Mouse (Mus musculus) midbrain, embryonic 12.5 days (tissue): ENCODE data around the gene Dhx16. TPM values are rescaled to one million over a fixed set of nuclear protein-coding genes. Genes with fewer than 3 reads are reported as not detected.
"Not testable (repeated sequence)": the region's sequence is repeated elsewhere in the genome, so short reads cannot be mapped to it uniquely, and the experiment has no call there.

Experiments used
- ATAC-seq: fragments of 200-750 bp; cut with Nextera tagmentation; 2 replicates; pipeline ENCODE4 v1.8.0; 2017; ENCODE audit warnings: low read depth, moderate TSS enrichment, moderate library complexity; ENCODE audit not compliant: low FRiP score
- H3K27ac ChIP-seq: fragments of 300-500 bp; sonication (generic); replicated peaks from 2 replicates; pipeline ENCODE4 v1.5.1; 2016; ENCODE audit warnings: mild to moderate bottlenecking
- H3K27me3 ChIP-seq: fragments of 300-500 bp; sonication (generic); 2 replicates; pipeline ENCODE4 v1.6.1; 2016; ENCODE audit warnings: mild to moderate bottlenecking
- H3K36me3 ChIP-seq: fragments of 300-500 bp; sonication (generic); 2 replicates; pipeline ENCODE4 v1.6.1; 2016
- H3K4me1 ChIP-seq: fragments of 300-500 bp; sonication (generic); 2 replicates; pipeline ENCODE4 v1.6.1; 2016
- H3K4me2 ChIP-seq: fragments of 300-500 bp; sonication (generic); replicated peaks from 2 replicates; pipeline ENCODE4 v1.6.1; 2016; ENCODE audit warnings: mild to moderate bottlenecking, moderate library complexity
- H3K4me3 ChIP-seq: fragments of 300-500 bp; sonication (generic); 2 replicates; pipeline ENCODE4 v1.5.1; 2016; ENCODE audit warnings: mild to moderate bottlenecking
- H3K9ac ChIP-seq: fragments of 300-500 bp; sonication (generic); replicated peaks from 2 replicates; pipeline ENCODE4 v1.6.1; 2016; ENCODE audit warnings: mild to moderate bottlenecking, moderate library complexity
- H3K9me3 ChIP-seq: fragments of 300-500 bp; sonication (generic); 2 replicates; pipeline ENCODE4 v1.6.1; 2016; ENCODE audit warnings: mild to moderate bottlenecking
- WGBS: fragments of 180-500 bp; shearing (Covaris S2); methylation state at CpG from one replicate; pipeline ENCODE4 v1.1.7; 2016; 5-methylcytosine and 5-hydroxymethylcytosine counted together
- polyA plus RNA-seq: library from polyadenylated mRNA; unstranded; fragments of >200 nt; fragmentation: Nextera tagmentation; extraction: Ambion mirVana; gene quantifications from 2 replicates; pipeline ENCODE4 v1.2.1, GENCODE M21; 2016

Dhx16 gene
- polyA plus RNA-seq, 1 experiment from 2014 or later: 48.2 TPM

GRCm38 (mm10) chr17:35919864-35920301 is 40.3 kb downstream of the Dhx16 start:
- H3K27ac ChIP-seq: peak overlapping the region; percentile 99
- peak overlapping the region; percentile 68 for H3K9ac ChIP-seq
- no peaks in the 10 kb centered on the region for H3K27me3 ChIP-seq
- H3K36me3 ChIP-seq: peaks cover 18% of the 10 kb centered on the region
- ATAC-seq: no peak
- WGBS: 55% methylated on average over 6 of the region's 6 CpGs
- H3K4me1 ChIP-seq: peaks cover 29% of the 10 kb centered on the region
- peak overlapping the region; percentile 78 for H3K4me3 ChIP-seq
- no peaks in the 10 kb centered on the region for H3K9me3 ChIP-seq
- peak overlapping the region; percentile 71 for H3K4me2 ChIP-seq

GRCm38 (mm10) chr17:35920384-35920783 is 40.8 kb downstream of the Dhx16 start:
- peak overlapping the region; percentile 78; the same call in 1 of the 2 replicates for H3K4me3 ChIP-seq

DNA sequence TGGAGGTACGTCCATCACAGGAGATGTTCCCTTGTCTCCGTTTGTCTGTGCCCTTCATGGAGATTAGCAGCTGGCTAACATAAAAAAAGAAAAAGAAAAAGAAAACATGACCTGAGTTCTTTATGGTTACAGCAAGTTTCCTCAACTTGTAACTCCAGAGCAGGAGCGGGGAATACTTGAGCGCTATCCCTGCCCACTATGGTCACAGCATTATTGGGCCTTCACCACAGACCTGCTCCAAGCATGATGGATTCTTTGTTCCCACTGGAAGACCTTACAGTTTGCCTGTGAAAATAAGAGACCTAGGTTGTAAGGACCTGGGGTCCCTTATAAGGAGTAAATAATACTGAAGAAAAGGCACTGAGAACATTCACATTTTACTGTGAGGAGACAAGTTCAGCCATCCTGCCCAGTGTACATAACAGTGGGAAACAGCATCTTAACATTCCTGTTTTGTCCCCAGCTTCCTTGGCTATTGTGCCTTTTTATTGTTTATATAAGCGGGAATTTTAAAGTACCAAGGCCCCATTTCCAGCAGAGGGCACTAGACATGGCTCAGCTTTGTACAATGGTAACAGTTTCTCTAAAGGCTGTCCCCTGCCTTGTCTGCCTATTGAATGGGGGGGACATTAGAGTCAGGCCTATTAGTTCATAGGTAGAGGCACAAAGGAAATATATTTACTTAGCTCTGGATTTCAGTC is 41.4 kb downstream of the Dhx16 start:
- H3K9me3 ChIP-seq: no peaks in the 10 kb centered on the region
- H3K4me3 ChIP-seq: no peak overlapping the region
- peaks cover 22% of the 10 kb centered on the region for H3K4me1 ChIP-seq
- peak overlapping the region; percentile 71 for H3K4me2 ChIP-seq
- peaks cover 28% of the 10 kb centered on the region for H3K36me3 ChIP-seq
- peak overlapping the region; percentile 99 for H3K27ac ChIP-seq
- H3K9ac ChIP-seq: peak overlapping the region; percentile 28; the same call in 1 of the 2 replicates
- 66% methylated on average over 5 of the region's 5 CpGs for WGBS
- H3K27me3 ChIP-seq: no peaks in the 10 kb centered on the region
- no peak for ATAC-seq

More at GRCm38 (mm10) chr17:35920384-35920783, 40.8 kb downstream of the Dhx16 start:
- no peak for ATAC-seq
- peak overlapping the region; percentile 99 for H3K27ac ChIP-seq
- 85% methylated on average over 1 of the region's 1 CpGs for WGBS
- H3K27me3 ChIP-seq: no peaks in the 10 kb centered on the region
- H3K36me3 ChIP-seq: peaks cover 23% of the 10 kb centered on the region
- no peaks in the 10 kb centered on the region for H3K9me3 ChIP-seq
- H3K9ac ChIP-seq: peak overlapping the region; percentile 68; the same call in 1 of the 2 replicates
- peaks cover 26% of the 10 kb centered on the region for H3K4me1 ChIP-seq
- peak overlapping the region; percentile 71 for H3K4me2 ChIP-seq

DNA sequence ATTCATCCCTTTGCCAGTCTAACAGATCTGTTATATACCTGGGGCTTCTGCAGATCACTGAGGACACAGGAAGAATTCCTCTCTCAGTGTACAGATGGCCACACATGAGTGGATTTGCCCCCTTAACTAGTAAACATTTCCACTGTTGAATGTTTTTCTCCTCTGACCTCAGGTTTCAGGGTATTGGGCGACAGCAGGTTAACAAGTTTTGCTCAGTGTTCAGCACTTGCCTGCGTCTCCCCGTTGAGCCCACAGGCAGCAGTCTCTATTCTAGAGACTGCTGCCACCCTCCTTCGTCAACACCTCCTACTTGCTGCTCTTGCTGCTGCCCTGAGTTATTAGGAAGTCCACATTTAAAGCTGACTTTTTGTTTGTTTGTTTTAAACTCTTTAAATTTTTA is 42.1 kb downstream of the Dhx16 start:
- Histone ChIP-seq H3K4me2 (no peak overlapping the region), H3K36me3 (peaks cover 35% of the 10 kb centered on the region), H3K9ac (no peak overlapping the region), H3K4me3 (no peak overlapping the region), H3K27ac (0 out of 2 replicates have a peak overlapping the region, but pooled peaks have one; percentile 6), H3K9me3 (no peaks in the 10 kb centered on the region), H3K27me3 (no peaks in the 10 kb centered on the region), H3K4me1 (peaks cover 22% of the 10 kb centered on the region)
- no peak for ATAC-seq
- WGBS: 91% methylated on average over 4 of the region's 4 CpGs

- no peak overlapping the region for H3K4me2 ChIP-seq
- no peak overlapping the region for H3K27ac ChIP-seq
- no peak overlapping the region for H3K4me3 ChIP-seq
- peaks cover 42% of the 10 kb centered on the region for H3K36me3 ChIP-seq
- no peaks in the 10 kb centered on the region for H3K27me3 ChIP-seq
- 95% methylated on average over 3 of the region's 3 CpGs for WGBS
- H3K9me3 ChIP-seq: no peaks in the 10 kb centered on the region
- H3K4me1 ChIP-seq: peaks cover 22% of the 10 kb centered on the region
- ATAC-seq: no peak
- no peak overlapping the region for H3K9ac ChIP-seq
Measured at GRCm38 (mm10) chr17:35922566-35922965, 42.9 kb downstream of the Dhx16 start.

GRCm38 (mm10) chr17:35923281-35923680 is 43.7 kb downstream of the Dhx16 start:
- no peak for ATAC-seq
- Histone ChIP-seq H3K4me2 (no peak overlapping the region), H3K27ac (no peak overlapping the region), H3K27me3 (no peaks in the 10 kb centered on the region), H3K9me3 (no peaks in the 10 kb centered on the region), H3K4me1 (peaks cover 22% of the 10 kb centered on the region), H3K4me3 (no peak overlapping the region), H3K9ac (no peak overlapping the region), H3K36me3 (peaks cover 50% of the 10 kb centered on the region)
- WGBS: 95% methylated on average over 4 of the region's 4 CpGs

GRCm38 (mm10) chr17:35927471-35927870 is 47.9 kb downstream of the Dhx16 start:
- Histone ChIP-seq H3K27me3 (no peaks in the 10 kb centered on the region), H3K36me3 (peaks cover 79% of the 10 kb centered on the region), H3K27ac (no peak overlapping the region), H3K9me3 (no peaks in the 10 kb centered on the region), H3K4me1 (no peaks in the 10 kb centered on the region), H3K4me2 (no peak overlapping the region), H3K4me3 (no peak overlapping the region), H3K9ac (no peak overlapping the region)
- 94% methylated on average over 1 of the region's 1 CpGs for WGBS
- ATAC-seq: no peak

GRCm38 (mm10) chr17:35929534-35929933 is 49.9 kb downstream of the Dhx16 start:
- H3K9ac ChIP-seq: no peak overlapping the region
- H3K4me3 ChIP-seq: no peak overlapping the region
- peaks cover 64% of the 10 kb centered on the region for H3K36me3 ChIP-seq
- H3K4me1 ChIP-seq: no peaks in the 10 kb centered on the region
- no peak overlapping the region for H3K4me2 ChIP-seq
- H3K9me3 ChIP-seq: no peaks in the 10 kb centered on the region
- H3K27ac ChIP-seq: no peak overlapping the region
- H3K27me3 ChIP-seq: no peaks in the 10 kb centered on the region
- 98% methylated on average over 2 of the region's 2 CpGs for WGBS
- ATAC-seq: no peak

DNA sequence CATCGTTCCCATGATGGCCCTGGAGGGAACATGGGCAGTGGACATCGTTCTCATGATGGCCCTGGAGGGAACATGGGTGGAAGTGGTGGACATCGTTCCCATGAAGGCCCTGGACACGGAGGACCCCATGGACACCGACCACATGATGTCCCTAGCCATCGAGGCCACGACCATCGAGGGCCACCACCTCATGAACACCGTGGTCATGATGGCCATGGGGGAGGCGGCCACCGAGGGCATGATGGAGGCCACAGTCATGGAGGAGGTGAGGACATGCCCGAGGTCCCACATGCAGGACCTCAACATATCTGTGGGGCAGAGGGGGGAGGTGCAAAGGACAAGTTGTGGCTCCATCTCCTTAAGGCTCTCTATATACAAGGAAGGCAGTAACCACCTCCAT is 51.0 kb downstream of the Dhx16 start:
- Histone ChIP-seq H3K4me2 (no peak overlapping the region), H3K27me3 (no peaks in the 10 kb centered on the region), H3K9me3 (no peaks in the 10 kb centered on the region), H3K9ac (no peak overlapping the region), H3K27ac (no peak overlapping the region), H3K4me3 (no peak overlapping the region), H3K4me1 (no peaks in the 10 kb centered on the region), H3K36me3 (peaks cover 54% of the 10 kb centered on the region)
- WGBS: 93% methylated on average over 12 of the region's 12 CpGs
- no peak for ATAC-seq

DNA sequence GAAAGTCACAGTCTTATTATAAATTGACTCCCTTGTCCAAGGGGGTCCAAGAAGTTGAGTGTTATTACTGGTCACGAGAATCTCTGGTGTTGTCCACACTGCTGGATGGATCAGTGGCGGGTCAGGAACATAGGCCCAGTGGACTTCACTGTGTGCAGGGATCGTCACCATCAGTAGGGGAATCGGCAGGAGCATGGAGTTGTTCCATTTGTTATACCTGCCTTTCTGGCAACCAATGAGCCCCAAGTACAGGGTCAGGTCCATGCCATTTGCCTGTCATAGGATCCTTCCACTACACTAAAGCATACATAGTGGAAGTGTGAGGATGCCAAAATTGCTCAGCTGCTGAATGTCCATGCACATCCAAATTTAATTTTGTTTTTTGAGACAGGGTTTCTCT is 53.0 kb downstream of the Dhx16 start:
- Histone ChIP-seq H3K9ac (no peak overlapping the region), H3K4me1 (no peaks in the 10 kb centered on the region), H3K4me2 (no peak overlapping the region), H3K9me3 (no peaks in the 10 kb centered on the region), H3K27me3 (no peaks in the 10 kb centered on the region), H3K4me3 (no peak overlapping the region), H3K36me3 (peaks cover 36% of the 10 kb centered on the region), H3K27ac (no peak overlapping the region)
- no peak for ATAC-seq
- WGBS: 96% methylated on average over 4 of the region's 4 CpGs

GRCm38 (mm10) chr17:35935763-35936162 is 56.1 kb downstream of the Dhx16 start:
- 90% methylated on average over 14 of the region's 14 CpGs for WGBS
- not testable (repeated sequence) for H3K27ac ChIP-seq, H3K4me1 ChIP-seq, H3K9me3 ChIP-seq, ATAC-seq, H3K27me3 ChIP-seq, H3K4me3 ChIP-seq, H3K4me2 ChIP-seq, H3K9ac ChIP-seq, H3K36me3 ChIP-seq

DNA sequence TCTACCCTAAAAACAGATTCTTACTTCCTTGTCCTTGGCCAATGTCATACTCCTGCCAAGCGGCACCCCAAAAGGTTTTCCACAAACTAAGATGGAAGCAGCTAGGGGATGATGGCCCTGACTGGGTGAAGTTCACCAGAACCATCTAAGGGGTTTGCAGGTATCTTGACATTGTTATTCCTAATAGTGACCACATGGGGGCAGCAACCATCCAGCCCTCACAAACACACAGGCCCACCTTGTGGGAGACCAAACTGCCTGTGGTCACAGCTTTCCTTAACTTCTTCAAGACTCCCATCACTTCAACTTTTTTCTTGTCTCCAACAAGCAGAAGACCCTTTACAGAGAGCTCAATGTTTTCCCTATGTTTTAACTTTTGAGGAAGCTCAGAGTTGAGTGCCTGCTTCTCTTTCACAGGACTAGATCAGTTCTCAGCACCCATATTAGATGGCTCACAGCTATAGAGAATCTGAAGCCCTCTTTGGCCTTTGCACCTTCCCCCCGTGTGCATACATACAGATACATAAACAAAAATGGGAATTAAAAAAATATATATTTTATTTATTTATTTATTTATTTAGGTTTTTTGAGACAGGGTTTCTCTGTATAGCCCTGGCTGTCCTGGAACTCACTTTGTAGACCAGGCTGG is 58.2 kb downstream of the Dhx16 start:
- H3K27ac ChIP-seq: no peak overlapping the region
- H3K4me2 ChIP-seq: no peak overlapping the region
- H3K4me3 ChIP-seq: no peak overlapping the region
- H3K9ac ChIP-seq: no peak overlapping the region
- H3K9me3 ChIP-seq: no peaks in the 10 kb centered on the region
- H3K36me3 ChIP-seq: no peaks in the 10 kb centered on the region
- H3K27me3 ChIP-seq: no peaks in the 10 kb centered on the region
- no peaks in the 10 kb centered on the region for H3K4me1 ChIP-seq
- 40% methylated on average over 2 of the region's 2 CpGs for WGBS
- peak; percentile 54; the same call in 1 of the 2 replicates for ATAC-seq
